Mouse (Mus musculus): ENCODE results near the gene Vwa3a. TPM values are rescaled to one million over a fixed set of nuclear protein-coding genes. Genes with fewer than 3 reads are reported as not detected.

Gene Vwa3a
- polyA plus RNA-seq, 1 experiment from 2014 or later, result 1.3 TPM

DNA sequence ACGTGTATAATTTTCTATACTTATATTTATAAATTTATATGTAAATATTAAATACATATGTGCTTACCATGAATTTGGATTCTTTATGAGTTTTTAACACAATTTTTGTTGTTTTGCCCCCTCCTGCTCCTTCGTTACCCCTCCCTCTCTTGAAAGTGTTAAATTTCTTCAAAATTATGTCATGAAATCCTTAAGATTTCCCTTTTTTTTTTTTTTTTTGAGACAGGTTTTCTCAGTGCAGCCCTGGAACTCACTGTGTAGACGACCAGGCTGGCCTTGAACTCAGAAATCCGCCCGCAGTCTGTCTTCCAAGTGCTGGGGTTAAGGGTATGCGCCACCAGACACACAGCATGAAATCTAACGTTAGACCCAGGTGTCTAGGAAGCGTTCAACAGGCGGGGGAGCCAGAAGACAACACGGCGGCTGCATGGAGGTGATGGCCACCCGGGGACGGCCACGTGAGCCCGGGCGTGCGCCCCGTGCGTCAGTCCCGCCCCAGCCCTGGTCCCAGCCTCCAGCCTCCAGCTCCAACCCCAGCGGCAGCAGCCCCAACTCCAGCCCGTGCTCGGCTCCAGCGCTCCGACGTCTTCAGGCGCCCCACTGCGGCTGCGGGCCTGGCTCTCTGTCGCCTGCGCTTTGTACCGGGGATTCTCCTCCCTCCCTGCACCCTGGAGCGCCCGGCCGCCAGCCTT lies 103.4 kb downstream of the Vwa3a start, which contains the start of gene Eef2k:
TSS of gene Eef2k (plus strand) at position 487 of the 692 bp plus-strand sequence.
- H3K27ac ChIP-seq, result peak within 1 kb of the TSS; percentile 99
- peaks cover under 1% of the 10 kb centered on the region; the same call in 1 of the 2 replicates for H3K36me3 ChIP-seq
- H3K9me3 ChIP-seq, result no peaks in the 10 kb centered on the region
- no peaks in the 10 kb centered on the region for H3K27me3 ChIP-seq
- peak within 1 kb of the TSS; percentile 84 for H3K4me2 ChIP-seq
- H3K4me3 ChIP-seq, result peak within 1 kb of the TSS; percentile 78
- ATAC-seq (ENCODE audit: borderline replicate concordance, extremely low read depth, low FRiP score, low TSS enrichment), result peak; percentile 95
- H3K9ac ChIP-seq, result peak within 1 kb of the TSS; percentile 89
- 3% methylated on average over 35 of the region's 35 CpGs for WGBS
- peaks cover 13% of the 10 kb centered on the region; the same call in 1 of the 2 replicates for H3K4me1 ChIP-seq

DNA sequence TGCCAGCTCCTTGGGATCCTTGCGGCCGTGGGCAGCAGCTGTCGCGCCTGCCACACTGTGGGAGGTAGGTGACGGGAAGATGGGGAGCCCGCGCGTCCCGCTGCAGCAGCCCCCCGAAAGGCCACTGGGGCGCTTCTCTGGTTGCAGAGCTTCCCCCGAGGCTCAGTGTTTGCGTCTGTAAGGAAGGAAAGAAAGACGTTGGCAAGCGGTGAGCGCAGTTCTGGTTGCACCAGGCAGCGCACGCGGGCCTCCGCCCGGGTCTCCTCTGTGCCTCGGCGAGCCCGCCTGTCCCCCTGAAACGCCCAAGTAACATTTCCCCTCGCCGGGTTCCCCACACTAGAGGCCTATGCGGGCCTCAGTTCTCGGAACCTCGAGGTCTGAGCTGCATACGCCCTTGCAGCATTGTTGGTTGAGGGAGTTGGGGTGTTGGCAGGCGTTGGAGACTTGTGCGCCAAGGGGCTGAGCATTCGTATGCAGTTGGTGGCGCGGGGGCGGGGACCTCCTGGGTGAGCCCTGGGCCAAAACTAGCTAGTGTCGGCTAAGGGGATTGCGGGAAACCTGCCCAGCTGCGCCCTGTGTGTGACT lies 104.0 kb downstream of the Vwa3a start:
- no peaks in the 10 kb centered on the region for H3K9me3 ChIP-seq
- peaks cover 5% of the 10 kb centered on the region; the same call in 1 of the 2 replicates for H3K36me3 ChIP-seq
- peak overlapping the region; percentile 89 for H3K9ac ChIP-seq
- peak overlapping the region; percentile 84 for H3K4me2 ChIP-seq
- H3K27ac ChIP-seq, result peak overlapping the region; percentile 99
- H3K4me3 ChIP-seq, result peak overlapping the region; percentile 78
- H3K4me1 ChIP-seq, result peaks cover 13% of the 10 kb centered on the region; the same call in 1 of the 2 replicates
- ATAC-seq (ENCODE audit: borderline replicate concordance, extremely low read depth, low FRiP score, low TSS enrichment), result peak; percentile 84
- H3K27me3 ChIP-seq, result no peaks in the 10 kb centered on the region
- under 1% methylated on average over 40 of the region's 40 CpGs for WGBS

DNA sequence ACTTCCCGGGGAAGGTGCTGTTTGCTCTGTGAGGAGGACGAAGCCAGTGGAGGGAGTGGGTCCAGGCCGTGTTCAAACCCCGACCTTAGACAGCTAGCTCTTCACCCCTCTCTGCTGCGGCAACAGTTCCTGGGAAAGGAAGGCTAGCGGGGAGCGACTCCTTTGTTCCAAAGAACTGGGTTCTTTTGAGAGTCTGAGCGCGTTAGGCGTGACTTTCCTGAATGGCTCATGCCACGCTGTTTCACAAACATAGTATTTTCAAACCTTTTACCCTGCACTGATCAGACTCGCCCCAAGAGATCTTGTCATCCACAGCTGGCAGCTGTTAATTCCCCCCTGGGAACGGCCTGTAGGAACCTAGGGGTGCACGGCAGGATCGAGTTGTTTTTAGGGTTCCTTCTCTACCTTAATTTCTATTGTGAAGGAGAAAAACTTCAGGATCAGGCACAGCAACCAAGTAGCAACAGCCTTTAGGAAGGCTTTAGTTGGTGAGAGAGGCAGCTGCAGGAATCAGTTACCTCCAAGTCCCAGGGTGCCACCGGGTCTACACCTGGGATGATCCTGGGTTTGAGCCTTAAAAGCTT lies 104.8 kb downstream of the Vwa3a start:
- Histone ChIP-seq H3K9ac (peak overlapping the region; percentile 89), H3K4me1 (peaks cover 13% of the 10 kb centered on the region; the same call in 1 of the 2 replicates), H3K4me3 (peak overlapping the region; percentile 78), H3K4me2 (peak overlapping the region; percentile 84), H3K27ac (peak overlapping the region; percentile 99), H3K9me3 (no peaks in the 10 kb centered on the region), H3K27me3 (no peaks in the 10 kb centered on the region), H3K36me3 (peaks cover 5% of the 10 kb centered on the region; the same call in 1 of the 2 replicates)
- 4% methylated on average over 16 of the region's 16 CpGs for WGBS
- ATAC-seq (ENCODE audit: borderline replicate concordance, extremely low read depth, low FRiP score, low TSS enrichment), result peak; percentile 17; the same call in 1 of the 2 replicates

DNA sequence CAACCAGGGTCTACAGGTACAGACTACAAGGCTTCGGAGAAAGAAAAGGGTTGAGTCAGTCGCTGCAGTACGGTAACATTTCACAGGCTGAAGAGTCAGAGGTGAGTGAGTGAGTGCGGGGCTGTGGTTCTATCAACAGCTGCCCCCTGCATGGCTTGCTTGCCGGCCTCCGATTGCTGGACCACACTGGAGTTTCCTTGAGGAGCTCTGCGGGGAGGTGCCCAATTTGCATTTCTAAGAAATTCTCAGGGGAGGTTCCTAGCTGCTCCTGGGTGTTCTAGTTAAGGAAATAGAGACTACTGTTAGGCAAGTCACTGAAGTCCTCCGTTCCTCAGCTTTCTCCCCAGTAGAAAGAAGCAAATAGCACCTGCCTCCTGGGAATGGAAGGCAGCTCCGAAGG lies 105.6 kb downstream of the Vwa3a start:
- WGBS, result 42% methylated on average over 9 of the region's 9 CpGs
- no peaks in the 10 kb centered on the region for H3K27me3 ChIP-seq
- no peaks in the 10 kb centered on the region for H3K9me3 ChIP-seq
- H3K4me1 ChIP-seq, result peaks cover 13% of the 10 kb centered on the region; the same call in 1 of the 2 replicates
- no peak for ATAC-seq (ENCODE audit: borderline replicate concordance, extremely low read depth, low FRiP score, low TSS enrichment)
- peaks cover 5% of the 10 kb centered on the region; the same call in 1 of the 2 replicates for H3K36me3 ChIP-seq
- peak overlapping the region; percentile 78 for H3K4me3 ChIP-seq
- H3K27ac ChIP-seq, result no peak overlapping the region
- peak overlapping the region; percentile 89; the same call in 1 of the 2 replicates for H3K9ac ChIP-seq
- peak overlapping the region; percentile 84 for H3K4me2 ChIP-seq

DNA sequence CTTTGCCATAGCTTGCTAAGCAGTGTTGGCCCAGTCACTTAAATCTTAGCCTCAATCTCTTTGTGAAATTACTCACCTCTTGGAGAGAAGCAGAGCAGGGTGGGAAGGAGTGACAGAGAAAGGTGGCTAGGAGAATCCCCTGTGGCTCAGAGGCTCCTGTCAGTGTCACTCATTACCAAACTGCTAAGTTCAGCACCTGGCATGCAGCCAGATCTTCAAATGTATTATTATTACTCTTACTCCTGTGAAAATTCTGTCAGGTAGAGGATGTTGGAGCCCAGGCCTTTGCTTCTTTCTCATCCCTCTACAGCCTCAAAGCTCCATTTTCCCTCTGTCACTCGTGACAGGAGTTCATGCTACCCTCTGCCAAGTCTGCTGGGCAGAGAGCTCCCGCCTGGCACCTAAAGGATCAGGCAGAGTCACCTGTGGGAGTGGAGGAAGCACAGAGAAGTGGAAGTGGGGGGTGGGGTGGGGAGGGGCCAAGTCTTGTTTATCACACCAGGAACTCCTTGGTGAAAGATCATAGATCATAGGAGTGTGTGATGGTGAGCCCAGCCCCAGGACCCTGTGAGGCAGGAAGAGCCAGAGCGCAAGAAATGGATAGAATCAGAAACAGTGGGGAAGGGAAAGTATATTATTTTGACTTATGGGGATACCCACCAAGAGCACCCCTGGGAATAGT lies 109.9 kb downstream of the Vwa3a start:
- Histone ChIP-seq H3K9me3 (no peaks in the 10 kb centered on the region), H3K27me3 (no peaks in the 10 kb centered on the region), H3K27ac (no peak overlapping the region), H3K36me3 (peaks cover 5% of the 10 kb centered on the region; the same call in 1 of the 2 replicates), H3K4me1 (peaks cover 25% of the 10 kb centered on the region), H3K4me3 (no peak overlapping the region), H3K4me2 (no peak overlapping the region), H3K9ac (no peak overlapping the region)
- WGBS, result 75% methylated on average over 3 of the region's 3 CpGs
- ATAC-seq (ENCODE audit: borderline replicate concordance, extremely low read depth, low FRiP score, low TSS enrichment), result no peak

DNA sequence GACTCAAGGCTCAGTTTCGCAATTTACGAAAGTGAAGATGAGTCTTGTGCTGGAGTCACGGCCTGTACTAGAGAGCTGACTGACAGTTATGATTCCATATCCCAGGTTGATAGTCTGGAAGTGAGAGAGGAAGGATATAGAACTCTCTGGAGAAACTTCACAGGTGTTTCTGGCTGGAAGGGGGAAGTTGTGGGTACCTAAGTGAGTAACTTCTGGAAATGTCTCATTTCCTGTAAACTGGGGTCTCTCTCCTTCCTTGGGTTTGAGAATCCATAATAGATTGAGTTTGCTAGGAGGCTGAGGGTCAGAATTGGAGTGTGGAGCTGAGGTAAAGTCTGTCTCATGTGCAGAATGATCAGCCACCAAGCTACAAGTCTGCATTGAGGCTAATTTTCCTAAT lies 111.0 kb downstream of the Vwa3a start:
- Histone ChIP-seq H3K4me1 (peaks cover 15% of the 10 kb centered on the region), H3K27ac (no peak overlapping the region), H3K36me3 (peaks cover 5% of the 10 kb centered on the region; the same call in 1 of the 2 replicates), H3K9me3 (no peaks in the 10 kb centered on the region), H3K4me3 (no peak overlapping the region), H3K9ac (no peak overlapping the region), H3K27me3 (no peaks in the 10 kb centered on the region), H3K4me2 (no peak overlapping the region)
- no peak for ATAC-seq (ENCODE audit: borderline replicate concordance, extremely low read depth, low FRiP score, low TSS enrichment)
- WGBS, result 87% methylated on average over 3 of the region's 3 CpGs

Other genes starting within 250 kb of the Vwa3a start
- 183 and 185 TPM in 2 replicates for gene Uqcrc2, start 104.1 kb upstream of the Vwa3a start, polyA plus RNA-seq (2015; fragmentation: Nextera tagmentation; extraction: Ambion mirVana)
- 0.10 and 0.31 TPM in 2 replicates for gene Pdzd9, start 69.0 kb upstream of the Vwa3a start, polyA plus RNA-seq (2015; fragmentation: Nextera tagmentation; extraction: Ambion mirVana)
- 13.1 and 14.6 TPM in 2 replicates for gene Mosmo, start 61.7 kb upstream of the Vwa3a start, polyA plus RNA-seq (2015; fragmentation: Nextera tagmentation; extraction: Ambion mirVana)
- not detected in 2 replicates for gene Gm5737, start 73.0 kb downstream of the Vwa3a start, polyA plus RNA-seq (2015; fragmentation: Nextera tagmentation; extraction: Ambion mirVana)
- gene Eef2k, start 103.5 kb downstream of the Vwa3a start, polyA plus RNA-seq (2015; fragmentation: Nextera tagmentation; extraction: Ambion mirVana), result 35.5 and 42.1 TPM in 2 replicates
- 33.3 and 34.0 TPM in 2 replicates for gene Polr3e, start 178.4 kb downstream of the Vwa3a start, polyA plus RNA-seq (2015; fragmentation: Nextera tagmentation; extraction: Ambion mirVana)
- gene Cdr2, start 243.0 kb downstream of the Vwa3a start, polyA plus RNA-seq (2015; fragmentation: Nextera tagmentation; extraction: Ambion mirVana), result 10.6 and 10.9 TPM in 2 replicates
- 0.36 TPM in 1 of 2 replicates, not detected in the other for gene Mfsd13b, start 243.2 kb downstream of the Vwa3a start, polyA plus RNA-seq (2015; fragmentation: Nextera tagmentation; extraction: Ambion mirVana)

All from lung, embryonic 15.5 days (tissue).